Mouse (Mus musculus) limb, embryonic 13.5 days (tissue): ENCODE data around the gene Zfp825. TPM values are rescaled to one million over a fixed set of nuclear protein-coding genes. Genes with fewer than 3 reads are reported as not detected.
"Not testable (repeated sequence)": the region's sequence is repeated elsewhere in the genome, so short reads cannot be mapped to it uniquely, and the experiment has no call there.

ENCODE experiments used
- ATAC-seq: fragments of 200-750 bp; cut with Nextera tagmentation; 2 replicates; pipeline ENCODE4 v1.8.0; 2017; ENCODE audit warnings: low read depth, moderate number of reproducible peaks, moderate TSS enrichment; ENCODE audit not compliant: low FRiP score
- H3K27ac ChIP-seq: fragments of 300-500 bp; sonication (generic); 2 replicates; pipeline ENCODE4 v1.5.1; 2015; ENCODE audit warnings: inconsistent platforms, mild to moderate bottlenecking, moderate library complexity
- H3K27me3 ChIP-seq: fragments of 300-500 bp; sonication (generic); 2 replicates; pipeline ENCODE4 v1.6.1; 2015; ENCODE audit warnings: mild to moderate bottlenecking, inconsistent platforms
- H3K36me3 ChIP-seq: fragments of 300-500 bp; sonication (generic); 2 replicates; pipeline ENCODE4 v1.6.1; 2015; ENCODE audit warnings: inconsistent platforms, mild to moderate bottlenecking, moderate library complexity
- H3K4me1 ChIP-seq: fragments of 300-500 bp; sonication (generic); 2 replicates; pipeline ENCODE4 v1.6.1; 2015; ENCODE audit warnings: inconsistent platforms
- H3K4me2 ChIP-seq: fragments of 300-500 bp; sonication (generic); replicated peaks from 2 replicates; pipeline ENCODE4 v1.6.1; 2015; ENCODE audit warnings: inconsistent platforms, mild to moderate bottlenecking, moderate library complexity
- H3K4me3 ChIP-seq: fragments of 300-500 bp; sonication (generic); 2 replicates; pipeline ENCODE4 v1.5.1; 2015; ENCODE audit warnings: moderate library complexity, mild to moderate bottlenecking, inconsistent platforms
- H3K9ac ChIP-seq: fragments of 300-500 bp; sonication (generic); 2 replicates; pipeline ENCODE4 v1.6.1; 2015; ENCODE audit warnings: mild to moderate bottlenecking, inconsistent platforms
- H3K9me3 ChIP-seq: fragments of 300-500 bp; sonication (generic); 2 replicates; pipeline ENCODE4 v1.6.1; 2016; ENCODE audit warnings: inconsistent platforms
- WGBS: fragments of 180-500 bp; shearing (Covaris S2); methylation state at CpG from one replicate; pipeline ENCODE4 v1.1.7; 2015; 5-methylcytosine and 5-hydroxymethylcytosine counted together
- polyA plus RNA-seq: library from polyadenylated mRNA; unstranded; fragments of >200 nt; fragmentation: Nextera tagmentation; extraction: Ambion mirVana; gene quantifications from 2 replicates; pipeline ENCODE4 v1.2.1, GENCODE M21; 2015

The Zfp825 gene
- 26.1 and 26.5 TPM in 2 replicates for polyA plus RNA-seq

DNA sequence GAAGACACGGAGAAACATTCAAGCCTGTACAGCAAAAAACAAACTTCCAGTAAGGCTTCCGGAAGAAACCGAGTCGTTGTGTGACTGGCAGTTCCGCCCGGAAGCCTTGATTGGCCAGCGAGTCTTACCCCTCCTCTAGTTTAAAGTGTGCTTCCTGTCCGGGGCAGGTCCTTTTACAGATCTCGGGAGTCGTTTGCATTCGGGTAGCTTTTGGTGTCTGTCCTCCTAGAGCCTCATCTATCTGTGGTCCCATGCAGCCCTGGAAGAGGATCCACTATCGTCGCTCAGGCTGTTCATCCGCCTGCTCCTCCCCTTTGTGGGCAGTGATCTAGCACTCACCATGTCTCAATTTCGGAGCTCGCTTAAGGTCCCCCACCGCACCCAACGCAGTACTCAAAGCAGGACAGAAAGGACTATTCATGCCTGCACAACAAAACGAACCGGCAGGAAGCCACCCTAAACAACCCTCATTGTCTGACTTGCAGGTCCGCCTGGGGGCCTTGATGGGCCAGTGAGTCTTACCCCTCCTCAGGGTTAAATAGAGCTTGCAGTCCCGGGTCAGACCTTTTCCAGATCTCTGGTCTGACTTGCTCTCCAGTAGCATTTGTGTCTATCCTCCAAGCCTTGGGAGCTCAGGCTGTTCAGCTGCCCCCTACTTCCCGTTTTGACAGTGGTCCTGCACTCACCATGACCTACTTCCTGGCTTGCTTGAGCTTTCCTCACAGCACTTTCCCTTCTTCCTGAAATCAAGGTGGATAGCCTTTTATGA lies at the start of gene Zfp825:
TSS of gene Zfp825 (minus strand) at position 82 of the 769 bp plus-strand sequence.
- H3K9me3 ChIP-seq, result no peaks in the 10 kb centered on the region
- H3K4me1 ChIP-seq, result peaks cover 7% of the 10 kb centered on the region
- peak within 1 kb of the TSS; percentile 78 for H3K9ac ChIP-seq
- no peaks in the 10 kb centered on the region for H3K27me3 ChIP-seq
- WGBS, result under 1% methylated on average over 23 of the region's 23 CpGs
- peak within 1 kb of the TSS; percentile 65 for H3K4me3 ChIP-seq
- peak; percentile 98 for ATAC-seq
- H3K27ac ChIP-seq, result peak within 1 kb of the TSS; percentile 83
- H3K36me3 ChIP-seq, result no peaks in the 10 kb centered on the region
- peak within 1 kb of the TSS; percentile 89 for H3K4me2 ChIP-seq

DNA sequence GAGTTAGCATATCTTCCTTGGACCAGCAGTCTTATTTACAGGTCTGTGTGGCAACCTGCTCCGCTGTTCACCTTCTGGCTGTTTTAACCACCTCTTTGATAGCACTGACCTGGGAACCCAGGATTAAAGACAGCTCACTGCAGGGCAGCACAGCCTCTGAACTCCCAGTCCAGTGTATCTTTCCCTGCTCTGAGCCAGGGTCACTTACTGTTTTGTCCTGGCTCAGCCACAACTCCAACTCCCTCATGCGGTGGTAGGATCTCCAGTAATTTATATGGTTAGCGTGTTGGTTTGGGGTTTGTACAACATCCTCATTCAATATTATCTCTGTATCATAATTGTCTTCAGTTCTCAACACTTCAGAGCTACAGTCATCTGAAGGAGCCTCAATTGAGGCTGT lies 41.6 kb upstream of the Zfp825 start:
- H3K4me3 ChIP-seq, ATAC-seq, H3K4me1 ChIP-seq, H3K27ac ChIP-seq, H3K4me2 ChIP-seq, H3K9ac ChIP-seq, H3K27me3 ChIP-seq, H3K9me3 ChIP-seq, H3K36me3 ChIP-seq: not testable (repeated sequence)
- 89% methylated on average over 3 of the region's 3 CpGs for WGBS

GRCm38 (mm10) chr13:74534864-74535263 lies 41.1 kb upstream of the Zfp825 start:
- not testable (repeated sequence) for ATAC-seq, H3K4me1 ChIP-seq

GRCm38 (mm10) chr13:74534096-74534495 lies 40.3 kb upstream of the Zfp825 start:
- H3K4me3 ChIP-seq, result no peak overlapping the region
- H3K9me3 ChIP-seq, result peaks cover 4% of the 10 kb centered on the region; the same call in 1 of the 2 replicates
- H3K4me1 ChIP-seq, result no peaks in the 10 kb centered on the region
- no peaks in the 10 kb centered on the region for H3K27me3 ChIP-seq
- no peak overlapping the region for H3K27ac ChIP-seq
- WGBS, result 89% methylated on average over 15 of the region's 15 CpGs
- ATAC-seq, result no peak
- no peaks in the 10 kb centered on the region for H3K36me3 ChIP-seq
- no peak overlapping the region for H3K4me2 ChIP-seq
- no peak overlapping the region for H3K9ac ChIP-seq

More at GRCm38 (mm10) chr13:74534864-74535263, 41.1 kb upstream of the Zfp825 start:
- 17% methylated on average over 3 of the region's 3 CpGs for WGBS
- not testable (repeated sequence) for H3K27ac ChIP-seq, H3K9me3 ChIP-seq, H3K4me3 ChIP-seq, H3K27me3 ChIP-seq, H3K4me2 ChIP-seq, H3K9ac ChIP-seq, H3K36me3 ChIP-seq

DNA sequence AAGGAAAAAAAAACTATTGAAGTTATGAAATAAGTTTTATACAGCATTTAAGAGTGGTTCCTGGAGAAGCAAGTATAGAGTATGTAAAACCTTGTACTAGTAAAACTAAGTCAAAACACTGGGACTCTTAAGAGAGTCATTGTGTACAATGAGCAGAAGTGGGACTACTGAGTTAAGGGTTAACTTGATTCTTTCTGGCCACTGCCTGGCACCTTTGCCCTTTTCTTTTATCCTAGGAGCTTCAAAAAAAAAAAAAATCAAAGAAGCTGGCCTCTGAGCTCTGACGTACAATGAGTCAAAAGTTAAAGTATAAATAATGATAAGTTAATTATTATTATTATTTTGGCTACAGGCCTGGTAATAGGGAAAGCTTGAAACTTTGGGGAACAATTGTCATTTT lies 37.5 kb upstream of the Zfp825 start:
- not testable (repeated sequence) for H3K9ac ChIP-seq, H3K36me3 ChIP-seq, H3K4me2 ChIP-seq, H3K4me1 ChIP-seq, H3K27ac ChIP-seq, H3K4me3 ChIP-seq, H3K27me3 ChIP-seq, ATAC-seq, H3K9me3 ChIP-seq
- 38% methylated on average over 1 of the region's 1 CpGs for WGBS

DNA sequence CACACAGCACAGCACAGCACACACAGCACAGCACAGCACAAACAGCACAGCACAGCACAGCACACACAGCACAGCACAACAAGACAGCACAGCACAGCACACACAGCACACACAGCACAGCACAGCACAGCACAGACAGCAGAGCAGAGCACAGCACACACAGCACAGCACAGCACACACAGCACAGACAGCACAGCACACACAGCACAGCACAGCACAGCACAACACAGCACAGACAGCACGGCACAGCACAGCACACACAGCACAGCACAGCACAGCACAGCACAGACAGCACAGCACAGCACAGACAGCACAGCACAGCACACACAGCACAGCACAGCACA lies 35.6 kb upstream of the Zfp825 start:
- H3K4me1 ChIP-seq, H3K9ac ChIP-seq, H3K9me3 ChIP-seq, H3K4me3 ChIP-seq, H3K27ac ChIP-seq, H3K36me3 ChIP-seq, H3K4me2 ChIP-seq, H3K27me3 ChIP-seq: not testable (repeated sequence)
- 19% methylated on average over 1 of the region's 1 CpGs for WGBS
- 0 out of 2 replicates have a peak, but pooled peaks have one; percentile 28 for ATAC-seq

DNA sequence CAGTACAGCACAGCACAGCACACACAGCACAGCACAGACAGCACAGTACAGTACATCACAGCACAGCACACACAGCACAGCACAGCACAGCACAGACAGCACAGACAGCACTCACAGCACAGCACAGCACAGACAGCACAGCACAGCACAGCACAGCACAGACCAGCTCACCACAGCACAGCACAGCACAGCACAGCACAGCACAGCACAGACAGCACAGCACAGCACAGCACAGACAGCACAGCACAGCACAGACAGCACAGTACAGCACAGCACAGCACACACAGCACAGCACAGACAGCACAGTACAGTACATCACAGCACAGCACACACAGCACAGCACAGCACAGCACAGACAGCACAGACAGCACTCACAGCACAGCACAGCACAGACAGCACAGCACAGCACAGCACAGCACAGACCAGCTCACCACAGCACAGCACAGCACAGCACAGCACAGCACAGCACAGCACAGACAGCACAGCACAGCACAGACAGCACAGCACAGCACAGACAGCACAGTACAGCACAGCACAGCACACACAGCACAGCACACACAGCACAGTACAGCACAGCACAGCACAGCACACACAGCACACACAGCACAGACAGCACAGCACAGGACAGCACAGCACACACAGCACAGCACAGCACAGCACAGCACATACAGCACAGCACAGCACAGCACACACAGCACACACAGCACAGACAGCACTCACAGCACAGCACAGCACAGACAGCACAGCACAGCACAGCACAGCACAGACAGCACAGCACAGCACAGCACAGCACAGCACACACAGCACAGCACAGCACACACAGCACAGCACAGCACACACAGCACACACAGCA lies 35.0 kb upstream of the Zfp825 start:
- not testable (repeated sequence) for H3K4me3 ChIP-seq, H3K36me3 ChIP-seq, H3K9ac ChIP-seq, H3K27ac ChIP-seq, H3K9me3 ChIP-seq, H3K4me1 ChIP-seq, H3K27me3 ChIP-seq, H3K4me2 ChIP-seq
- 0 out of 2 replicates have a peak, but pooled peaks have one; percentile 54 for ATAC-seq

- ATAC-seq, result peak; percentile 98
- Histone ChIP-seq H3K9me3 (no peaks in the 10 kb centered on the region), H3K4me3 (peak overlapping the region; percentile 59), H3K36me3 (no peaks in the 10 kb centered on the region), H3K4me1 (no peaks in the 10 kb centered on the region), H3K9ac (peak overlapping the region; percentile 77), H3K4me2 (peak overlapping the region; percentile 71), H3K27ac (peak overlapping the region; percentile 86), H3K27me3 (no peaks in the 10 kb centered on the region)
- WGBS, result 3% methylated on average over 15 of the region's 15 CpGs
Observed at GRCm38 (mm10) chr13:74522481-74523237, 28.9 kb upstream of the Zfp825 start.

GRCm38 (mm10) chr13:74522141-74522480 lies 28.3 kb upstream of the Zfp825 start:
- Histone ChIP-seq H3K27ac (peak overlapping the region; percentile 86; the same call in 1 of the 2 replicates), H3K4me2 (peak overlapping the region; percentile 71), H3K9ac (peak overlapping the region; percentile 77), H3K4me3 (peak overlapping the region; percentile 59)
- WGBS, result 1% methylated on average over 3 of the region's 3 CpGs
- not testable (repeated sequence) for H3K9me3 ChIP-seq, H3K36me3 ChIP-seq, ATAC-seq, H3K4me1 ChIP-seq, H3K27me3 ChIP-seq

GRCm38 (mm10) chr13:74507981-74508380 lies 14.2 kb upstream of the Zfp825 start:
- not testable (repeated sequence) for ATAC-seq, H3K36me3 ChIP-seq, H3K4me2 ChIP-seq, H3K4me3 ChIP-seq, H3K4me1 ChIP-seq, H3K9me3 ChIP-seq, H3K27ac ChIP-seq, H3K9ac ChIP-seq, H3K27me3 ChIP-seq
- 89% methylated on average over 6 of the region's 6 CpGs for WGBS

DNA sequence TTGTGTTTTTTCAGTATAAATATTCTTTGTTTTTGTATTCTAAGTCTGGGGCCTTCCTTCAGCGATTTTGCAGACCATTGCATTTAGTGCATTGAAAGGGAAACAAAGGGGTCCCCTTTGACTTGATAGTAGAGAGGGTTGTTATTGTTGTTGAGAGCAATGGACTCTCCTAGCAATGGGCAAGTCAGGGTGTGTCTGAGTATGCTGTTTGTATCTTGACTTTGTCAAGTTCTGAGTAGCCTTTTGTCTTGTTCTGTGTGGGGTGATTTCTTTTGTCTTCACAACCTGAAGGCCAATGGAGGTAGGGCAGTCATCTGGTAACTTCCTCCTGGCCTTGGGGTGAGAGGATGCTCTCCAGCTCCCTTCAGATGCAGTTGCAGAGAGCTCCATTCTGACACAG lies 9.1 kb upstream of the Zfp825 start:
- 76% methylated on average over 1 of the region's 1 CpGs for WGBS
- H3K27ac ChIP-seq, H3K4me1 ChIP-seq, H3K4me2 ChIP-seq, H3K9ac ChIP-seq, H3K9me3 ChIP-seq, H3K4me3 ChIP-seq, H3K36me3 ChIP-seq, H3K27me3 ChIP-seq, ATAC-seq: not testable (repeated sequence)

DNA sequence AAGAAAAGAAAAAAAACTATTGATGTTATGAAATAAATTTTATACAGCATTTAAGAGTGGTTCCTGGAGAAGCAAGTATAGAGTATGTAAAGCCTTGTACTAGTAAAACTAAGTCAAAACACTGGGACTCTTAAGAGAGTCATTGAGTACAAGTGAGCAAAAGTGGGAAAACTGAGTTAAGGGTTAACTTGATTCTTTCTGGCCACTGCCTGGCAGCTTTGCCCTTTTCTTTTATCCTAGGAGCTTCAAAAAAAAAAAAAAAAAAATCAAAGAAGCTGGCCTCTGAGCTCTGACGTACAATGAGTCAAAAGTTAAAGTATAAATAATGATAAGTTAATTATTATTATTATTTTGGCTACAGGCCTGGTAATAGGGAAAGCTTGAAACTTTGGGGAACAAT lies 5.9 kb upstream of the Zfp825 start:
- not testable (repeated sequence) for H3K36me3 ChIP-seq, H3K9me3 ChIP-seq, H3K4me2 ChIP-seq, H3K4me3 ChIP-seq, H3K27ac ChIP-seq, ATAC-seq, H3K27me3 ChIP-seq, H3K4me1 ChIP-seq, H3K9ac ChIP-seq
- WGBS, result 36% methylated on average over 1 of the region's 1 CpGs
